Mouse (Mus musculus): ENCODE results near the gene Olfr524. TPM values are rescaled to one million over a fixed set of nuclear protein-coding genes. Genes with fewer than 3 reads are reported as not detected.

Olfr524 gene
- total and polyA plus RNA-seq, 3 experiments = not detected

DNA sequence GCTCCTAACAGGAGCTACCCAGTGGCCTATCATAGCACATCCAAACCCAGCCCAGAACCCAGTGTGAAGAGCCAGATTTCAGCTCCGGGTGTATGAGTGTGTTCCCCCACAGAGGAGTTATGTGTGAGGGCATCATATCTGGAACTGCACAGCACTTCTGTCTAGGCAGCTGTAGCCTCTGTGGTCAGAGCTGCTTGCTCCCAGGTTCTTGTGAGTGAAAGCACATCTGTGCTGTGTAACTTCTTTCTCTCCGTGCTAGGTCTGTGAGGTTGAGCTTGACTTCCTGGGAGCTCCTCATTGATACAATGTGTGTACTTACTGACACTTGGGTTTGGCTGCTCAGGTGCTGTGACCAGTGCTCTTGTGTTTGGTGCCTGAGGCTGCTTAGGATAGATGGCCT lies 12.9 kb downstream of the Olfr524 start:
- Histone ChIP-seq H3K9ac (ENCODE audit: control insufficient read depth, low read depth, low read length, poor library complexity, severe bottlenecking) (no peak overlapping the region), H3K36me3 (ENCODE audit: control insufficient read depth in 1 of 2, insufficient read depth in 2 of 2, low read length in 2 of 2) (no peaks in the 10 kb centered on the region), H3K27ac (ENCODE audit: control insufficient read depth, low read depth, low read length) (no peak overlapping the region), H3K4me3 (ENCODE audit: control insufficient read depth in 1 of 2, insufficient read depth in 1 of 2, low read depth in 2 of 2, low read length in 2 of 2) (no peak overlapping the region), H3K79me2 (ENCODE audit: control insufficient read depth, insufficient read depth, low read length, poor library complexity) (no peaks in the 10 kb centered on the region), H3K4me1 (ENCODE audit: control insufficient read depth in 1 of 2, insufficient read depth in 2 of 2, low read length in 2 of 2) (peaks cover 0 to 6% of the 10 kb centered on the region in 2 experiments; a peak in 2 of 4 replicates), H3K27me3 (ENCODE audit: control insufficient read depth in 1 of 2, insufficient read depth in 2 of 2, low read length in 2 of 2) (no peaks in the 10 kb centered on the region), H3K9me3 (replicated peaks; ENCODE audit: insufficient read depth, low read length) (no peaks in the 10 kb centered on the region)
- TF ChIP-seq MXI1 (IDR thresholded peaks at IDR 0.05; ENCODE audit: low read depth, low read length) = no peak
- no peak for TF ChIP-seq BHLHE40 (IDR thresholded peaks at IDR 0.05; ENCODE audit: borderline replicate concordance, low read depth, low read length)
- no peak for TF ChIP-seq EP300 (IDR thresholded peaks at IDR 0.05; ENCODE audit: low read depth in 1 of 2, low read length in 2 of 2)
- TF ChIP-seq CHD1 (IDR thresholded peaks at IDR 0.05; ENCODE audit: low read depth, low read length) = no peak
- TF ChIP-seq TAL1 (IDR thresholded peaks at IDR 0.05; ENCODE audit: low read length) = no peak
- TF ChIP-seq USF2 (IDR thresholded peaks at IDR 0.05; ENCODE audit: borderline replicate concordance in 1 of 2, insufficient read depth in 1 of 2, low read depth in 1 of 2, low read length in 2 of 2) = no peak
- no peak for TF ChIP-seq TCF12 (IDR thresholded peaks at IDR 0.05; ENCODE audit: low read depth, low read length)
- no peak for TF ChIP-seq ZMIZ1 (IDR thresholded peaks at IDR 0.05; ENCODE audit: low read depth, low read length)
- no peak for TF ChIP-seq MAFK (IDR thresholded peaks at IDR 0.05; ENCODE audit: borderline replicate concordance, low read depth, low read length)
- no peak for TF ChIP-seq ZC3H11A (IDR thresholded peaks at IDR 0.05; ENCODE audit: low read depth, low read length)
- no peak for TF ChIP-seq POLR2A (IDR thresholded peaks at IDR 0.05; ENCODE audit: control insufficient read depth in 1 of 2, insufficient read depth in 1 of 2, low read depth in 1 of 2, low read length in 2 of 2, poor library complexity in 1 of 2)
- TF ChIP-seq MYC (IDR thresholded peaks at IDR 0.05; ENCODE audit: low read depth, low read length) = no peak
- TF ChIP-seq MEF2A (IDR thresholded peaks at IDR 0.05; ENCODE audit: extremely low read depth, insufficient replicate concordance, low read depth, low read length, poor library complexity, severe bottlenecking) = no peak
- TF ChIP-seq POLR2AphosphoS5 (IDR thresholded peaks at IDR 0.05; ENCODE audit: borderline replicate concordance, low read depth, low read length) = no peak
- TF ChIP-seq ELF1 (IDR thresholded peaks at IDR 0.05; ENCODE audit: low read depth, low read length) = no peak
- TF ChIP-seq POLR2AphosphoS2 (IDR thresholded peaks at IDR 0.05; ENCODE audit: low read length) = no peak
- no peak for TF ChIP-seq SIN3A (IDR thresholded peaks at IDR 0.05; ENCODE audit: low read length)
- no peak for TF ChIP-seq GABPA (IDR thresholded peaks at IDR 0.05; ENCODE audit: low read depth, low read length)
- no peak for TF ChIP-seq MYB (IDR thresholded peaks at IDR 0.05; ENCODE audit: low read depth, low read length)
- no peak for TF ChIP-seq KAT2A (conservative IDR thresholded peaks at IDR 0.05; ENCODE audit: low read depth, low read length)
- DNase-seq (ENCODE audit: low read depth, low spot score) = no peak

- TF ChIP-seq HCFC1 (IDR thresholded peaks at IDR 0.05; ENCODE audit: low read depth, low read length) (no peak), MEF2A (IDR thresholded peaks at IDR 0.05; ENCODE audit: extremely low read depth, insufficient replicate concordance, low read depth, low read length, poor library complexity, severe bottlenecking) (no peak), USF2 (IDR thresholded peaks at IDR 0.05; ENCODE audit: borderline replicate concordance in 1 of 2, insufficient read depth in 1 of 2, low read depth in 1 of 2, low read length in 2 of 2) (no peak), ZKSCAN1 (IDR thresholded peaks at IDR 0.05; ENCODE audit: low read depth, low read length) (no peak), MYB (IDR thresholded peaks at IDR 0.05; ENCODE audit: low read depth, low read length) (no peak), ZC3H11A (IDR thresholded peaks at IDR 0.05; ENCODE audit: low read depth, low read length) (no peak), CHD1 (IDR thresholded peaks at IDR 0.05; ENCODE audit: low read depth, low read length) (no peak), BHLHE40 (IDR thresholded peaks at IDR 0.05; ENCODE audit: borderline replicate concordance, low read depth, low read length) (no peak)
- Histone ChIP-seq H3K4me1 (ENCODE audit: control insufficient read depth in 1 of 2, insufficient read depth in 2 of 2, low read length in 2 of 2) (peaks cover 0 to 6% of the 10 kb centered on the region in 2 experiments; a peak in 2 of 4 replicates), H3K79me2 (ENCODE audit: control insufficient read depth, insufficient read depth, low read length, poor library complexity) (no peaks in the 10 kb centered on the region), H3K4me3 (ENCODE audit: control insufficient read depth in 1 of 2, insufficient read depth in 1 of 2, low read depth in 2 of 2, low read length in 2 of 2) (no peak overlapping the region), H3K36me3 (ENCODE audit: control insufficient read depth in 1 of 2, insufficient read depth in 2 of 2, low read length in 2 of 2) (no peaks in the 10 kb centered on the region), H3K9ac (ENCODE audit: control insufficient read depth, low read depth, low read length, poor library complexity, severe bottlenecking) (no peak overlapping the region), H3K27ac (ENCODE audit: control insufficient read depth, low read depth, low read length) (no peak overlapping the region), H3K27me3 (ENCODE audit: control insufficient read depth in 1 of 2, insufficient read depth in 2 of 2, low read length in 2 of 2) (no peaks in the 10 kb centered on the region), H3K9me3 (replicated peaks; ENCODE audit: insufficient read depth, low read length) (no peaks in the 10 kb centered on the region)
- no peak for DNase-seq (ENCODE audit: low read depth, low spot score)
These were observed 13.3 kb downstream of the Olfr524 start for GRCm38 (mm10) chr7:140192445-140192844.
